Mouse (Mus musculus) spleen, postnatal 0 days (tissue): ENCODE measurements around the gene Prl6a1. TPM values are rescaled to one million over a fixed set of nuclear protein-coding genes. Genes with fewer than 3 reads are reported as not detected.

Experiments used
- polyA plus RNA-seq: library from polyadenylated mRNA; unstranded; fragments of >200 nt; fragmentation: Nextera tagmentation; extraction: Ambion mirVana; gene quantifications from 2 replicates; pipeline ENCODE4 v1.2.1, GENCODE M21; 2015

The Prl6a1 gene
- not detected in 2 replicates for polyA plus RNA-seq

DNA sequence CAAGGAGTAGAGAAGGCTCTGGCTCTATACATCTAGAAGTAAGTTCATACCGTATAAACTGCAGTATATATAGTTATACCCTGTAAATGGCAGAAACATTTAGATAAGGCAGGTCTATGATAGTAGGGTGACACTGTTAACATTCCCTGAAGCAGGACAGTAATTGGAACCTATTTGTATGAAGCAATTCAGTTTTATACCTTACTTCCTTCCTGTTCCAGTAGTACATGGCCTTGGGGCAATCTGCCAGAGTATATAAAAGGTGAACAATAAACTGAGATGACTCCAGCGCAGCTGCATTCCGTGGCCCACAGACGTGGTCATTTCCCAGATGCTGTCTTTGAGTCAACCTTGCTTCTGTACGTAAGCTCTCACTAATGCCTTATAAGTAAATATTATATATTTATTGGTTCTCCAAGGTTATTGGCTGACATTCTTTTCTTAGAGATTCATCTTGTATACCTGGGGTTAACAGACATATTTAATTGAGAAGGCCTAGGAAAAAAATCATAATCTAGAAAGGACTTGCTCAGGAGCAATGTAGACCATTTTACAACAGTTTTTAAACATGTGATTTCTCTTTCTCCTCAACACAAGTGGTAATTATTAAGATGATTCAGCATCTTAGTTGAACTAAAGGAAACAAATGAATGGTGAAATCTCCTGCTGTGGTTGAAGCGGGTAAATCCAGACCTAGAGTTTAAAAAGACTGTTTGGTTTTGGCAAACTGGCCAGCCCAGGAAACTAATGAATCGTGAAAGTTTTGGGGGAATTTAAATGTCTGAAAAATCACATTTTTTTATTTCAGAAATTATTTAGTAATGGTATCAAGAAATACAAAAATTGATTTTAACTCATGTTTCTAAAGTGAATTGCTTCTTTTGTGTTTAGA lies at the start of gene Prl6a1:
Gene Prl6a1, plus strand, starts transcription at position 294 of the 892 bp plus-strand sequence.

GRCm38 (mm10) chr13:27345373-27345772 lies 32.9 kb downstream of the Prl6a1 start, which contains the start of gene Prl8a2:
TSS of gene Prl8a2 (plus strand) at chr13:27345673.

Other genes starting within 250 kb of the Prl6a1 start
- gene Prl3d1, start 218.4 kb upstream of the Prl6a1 start, polyA plus RNA-seq: not detected in 2 replicates
- gene Prl3d2, start 190.9 kb upstream of the Prl6a1 start, polyA plus RNA-seq: not detected in 2 replicates
- gene Prl3d3, start 155.8 kb upstream of the Prl6a1 start, polyA plus RNA-seq: not detected in 2 replicates
- not detected in 2 replicates for gene Prl3c1, start 116.0 kb upstream of the Prl6a1 start, polyA plus RNA-seq
- not detected in 2 replicates for gene Prl3b1, start 70.8 kb upstream of the Prl6a1 start, polyA plus RNA-seq
- gene Prl3a1, start 53.2 kb upstream of the Prl6a1 start, polyA plus RNA-seq: not detected in 2 replicates
- not detected in 2 replicates for gene Prl8a2, start 33.0 kb downstream of the Prl6a1 start, polyA plus RNA-seq
- gene Prl2b1, start 78.2 kb downstream of the Prl6a1 start, polyA plus RNA-seq: not detected in 2 replicates
- not detected in 2 replicates for gene Prl8a6, start 126.1 kb downstream of the Prl6a1 start, polyA plus RNA-seq
- not detected in 2 replicates for gene Prl8a8, start 200.6 kb downstream of the Prl6a1 start, polyA plus RNA-seq